Mouse (Mus musculus): ENCODE data around the gene Bbx. TPM values are rescaled to one million over a fixed set of nuclear protein-coding genes. Genes with fewer than 3 reads are reported as not detected.

Gene Bbx
- 40.7 and 43.3 TPM in 2 replicates for polyA plus RNA-seq (2016; fragmentation: Nextera tagmentation; extraction: Ambion mirVana)

- WGBS = under 1% methylated on average over 50 of the region's 55 CpGs
- no peaks in the 10 kb centered on the region for H3K9me3 ChIP-seq
- H3K27me3 ChIP-seq = no peaks in the 10 kb centered on the region
- H3K36me3 ChIP-seq (replicated peaks) = no peaks in the 10 kb centered on the region
- H3K4me2 ChIP-seq = peak within 1 kb of the TSS; percentile 100
- peak within 1 kb of the TSS; percentile 99 for H3K27ac ChIP-seq
- peak within 1 kb of the TSS; percentile 96 for H3K9ac ChIP-seq
- H3K4me1 ChIP-seq = peaks cover 10% of the 10 kb centered on the region; the same call in 1 of the 2 replicates
- H3K4me3 ChIP-seq (replicated peaks) = peak within 1 kb of the TSS; percentile 94
- ATAC-seq (ENCODE audit: low FRiP score) = peak; percentile 98
These were observed at the start of gene Bbx for GRCm38 (mm10) chr16:50432062-50432878. TSS of gene Bbx (minus strand) at chr16:50432390.

DNA sequence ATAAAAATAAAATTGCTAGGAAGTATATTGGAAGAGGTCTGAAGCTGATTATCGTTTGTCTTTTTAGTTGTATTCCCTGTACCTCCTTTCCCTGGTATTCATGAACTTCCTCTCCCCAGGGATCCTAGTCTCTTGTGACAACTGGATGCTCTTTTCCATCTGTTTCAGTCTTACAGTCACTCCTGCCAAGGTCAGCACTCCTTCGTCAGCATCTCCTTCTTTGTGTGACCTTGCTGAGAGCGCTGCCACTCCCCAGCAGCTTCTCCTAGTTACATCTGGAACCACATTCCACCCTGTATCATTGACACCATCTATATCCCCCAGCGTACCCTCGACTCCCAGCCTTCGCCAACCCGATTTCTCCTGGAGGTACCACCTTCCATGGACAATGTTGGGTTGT lies 49.7 kb upstream of the Bbx start:
- Histone ChIP-seq H3K4me1 (no peaks in the 10 kb centered on the region), H3K27me3 (no peaks in the 10 kb centered on the region), H3K4me2 (no peak overlapping the region), H3K4me3 (replicated peaks) (no peak overlapping the region), H3K36me3 (replicated peaks) (no peaks in the 10 kb centered on the region), H3K9me3 (no peaks in the 10 kb centered on the region), H3K9ac (no peak overlapping the region), H3K27ac (no peak overlapping the region)
- WGBS = 80% methylated on average over 7 of the region's 7 CpGs
- no peak for ATAC-seq (ENCODE audit: low FRiP score)

GRCm38 (mm10) chr16:50481341-50481740 lies 49.2 kb upstream of the Bbx start:
- Histone ChIP-seq H3K27ac (no peak overlapping the region), H3K4me3 (replicated peaks) (no peak overlapping the region), H3K4me1 (no peaks in the 10 kb centered on the region), H3K4me2 (no peak overlapping the region), H3K9me3 (no peaks in the 10 kb centered on the region), H3K36me3 (replicated peaks) (no peaks in the 10 kb centered on the region), H3K27me3 (no peaks in the 10 kb centered on the region), H3K9ac (no peak overlapping the region)
- ATAC-seq (ENCODE audit: low FRiP score) = no peak
- WGBS = 61% methylated on average over 5 of the region's 5 CpGs

DNA sequence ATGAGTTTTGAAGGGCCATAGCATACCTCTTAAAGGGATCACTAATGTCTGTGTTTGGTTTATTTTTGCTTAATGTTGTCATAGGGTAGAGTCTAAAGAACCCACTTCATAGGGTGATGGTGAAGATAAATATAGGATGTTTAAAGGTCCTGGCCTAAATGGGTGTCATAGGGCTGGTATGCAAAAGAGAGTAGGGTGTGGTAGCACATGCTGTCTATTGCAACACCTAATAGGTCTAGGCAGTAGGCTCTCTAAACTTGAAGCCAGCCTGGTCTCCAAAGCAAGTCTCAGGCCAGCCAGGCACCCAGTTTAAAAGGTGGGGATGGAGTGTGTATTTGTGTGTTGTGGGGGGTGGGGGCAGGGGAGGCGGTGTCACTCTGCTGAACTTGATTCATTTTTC lies 46.5 kb upstream of the Bbx start:
- Histone ChIP-seq H3K9me3 (no peaks in the 10 kb centered on the region), H3K9ac (no peak overlapping the region), H3K4me1 (no peaks in the 10 kb centered on the region), H3K36me3 (replicated peaks) (no peaks in the 10 kb centered on the region), H3K27me3 (no peaks in the 10 kb centered on the region), H3K4me2 (no peak overlapping the region), H3K27ac (no peak overlapping the region), H3K4me3 (replicated peaks) (no peak overlapping the region)
- 87% methylated on average over 1 of the region's 1 CpGs for WGBS
- ATAC-seq (ENCODE audit: low FRiP score) = no peak

DNA sequence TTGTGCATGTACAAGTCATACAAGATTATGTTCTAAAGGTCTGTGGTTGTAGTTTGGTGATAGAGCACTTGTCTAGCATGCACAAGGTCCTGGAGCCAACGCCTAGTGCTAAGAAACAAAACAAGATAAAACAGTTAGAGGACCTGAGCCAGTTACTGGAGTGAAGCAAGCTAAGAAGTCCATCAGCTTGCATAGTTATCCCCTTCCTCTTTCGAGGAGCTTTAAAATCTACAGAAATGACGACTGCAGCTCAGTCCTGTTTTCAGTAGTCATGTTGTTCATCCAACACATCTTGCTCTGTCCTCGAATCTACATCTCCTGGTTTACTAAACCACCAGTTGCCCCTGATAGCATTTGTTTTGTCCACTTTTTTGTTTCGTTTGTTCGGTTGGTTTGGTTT lies 45.4 kb upstream of the Bbx start:
- ATAC-seq (ENCODE audit: low FRiP score) = no peak
- Histone ChIP-seq H3K9me3 (no peaks in the 10 kb centered on the region), H3K4me1 (no peaks in the 10 kb centered on the region), H3K27me3 (no peaks in the 10 kb centered on the region), H3K36me3 (replicated peaks) (no peaks in the 10 kb centered on the region), H3K4me3 (replicated peaks) (no peak overlapping the region), H3K9ac (no peak overlapping the region), H3K27ac (no peak overlapping the region), H3K4me2 (no peak overlapping the region)
- 90% methylated on average over 6 of the region's 6 CpGs for WGBS

- no peaks in the 10 kb centered on the region for H3K27me3 ChIP-seq
- WGBS = 36% methylated on average over 10 of the region's 10 CpGs
These were observed 30.2 kb upstream of the Bbx start for GRCm38 (mm10) chr16:50462226-50462870.

GRCm38 (mm10) chr16:50459146-50459545 lies 27.0 kb upstream of the Bbx start:
- no peak overlapping the region for H3K4me3 ChIP-seq (replicated peaks)
- peaks cover 4% of the 10 kb centered on the region; the same call in 1 of the 2 replicates for H3K4me1 ChIP-seq
- 45% methylated on average over 3 of the region's 3 CpGs for WGBS
- H3K9ac ChIP-seq = no peak overlapping the region
- H3K36me3 ChIP-seq (replicated peaks) = no peaks in the 10 kb centered on the region
- no peak overlapping the region for H3K4me2 ChIP-seq
- no peaks in the 10 kb centered on the region for H3K27me3 ChIP-seq
- ATAC-seq (ENCODE audit: low FRiP score) = no peak
- no peaks in the 10 kb centered on the region for H3K9me3 ChIP-seq
- H3K27ac ChIP-seq = no peak overlapping the region

More at GRCm38 (mm10) chr16:50462226-50462870, 30.2 kb upstream of the Bbx start:
- no peak overlapping the region for H3K27ac ChIP-seq
- peaks cover 4% of the 10 kb centered on the region; the same call in 1 of the 2 replicates for H3K4me1 ChIP-seq
- no peaks in the 10 kb centered on the region for H3K36me3 ChIP-seq (replicated peaks)
- peak overlapping the region; percentile 29; the same call in 1 of the 2 replicates for H3K4me2 ChIP-seq
- no peak overlapping the region for H3K9ac ChIP-seq
- no peaks in the 10 kb centered on the region for H3K9me3 ChIP-seq
- no peak for ATAC-seq (ENCODE audit: low FRiP score)
- H3K4me3 ChIP-seq (replicated peaks) = no peak overlapping the region

DNA sequence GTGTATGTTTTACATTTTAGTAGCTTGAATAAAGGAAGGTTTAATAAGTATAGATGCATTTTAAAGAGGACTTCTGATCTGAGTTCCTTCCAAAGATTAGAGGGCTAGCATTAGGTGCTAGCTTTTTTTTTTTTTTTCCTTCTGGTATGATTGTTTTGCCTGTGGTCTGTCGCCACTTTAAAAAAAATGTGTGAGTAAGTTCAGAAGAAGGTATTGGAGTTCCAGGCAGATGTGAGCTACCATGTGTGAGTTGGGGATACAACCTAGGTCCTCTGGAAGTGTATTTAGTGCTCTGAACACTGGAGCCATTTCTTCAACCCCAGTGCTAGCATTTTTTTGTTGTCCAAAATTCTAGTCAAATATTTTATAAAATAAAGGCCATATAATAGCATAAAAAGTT lies 23.9 kb upstream of the Bbx start:
- H3K9me3 ChIP-seq = no peaks in the 10 kb centered on the region
- H3K4me1 ChIP-seq = no peaks in the 10 kb centered on the region
- no peaks in the 10 kb centered on the region for H3K27me3 ChIP-seq
- WGBS = 75% methylated on average over 1 of the region's 1 CpGs
- H3K27ac ChIP-seq = no peak overlapping the region
- no peak overlapping the region for H3K4me2 ChIP-seq
- no peaks in the 10 kb centered on the region for H3K36me3 ChIP-seq (replicated peaks)
- no peak overlapping the region for H3K9ac ChIP-seq
- ATAC-seq (ENCODE audit: low FRiP score) = no peak
- H3K4me3 ChIP-seq (replicated peaks) = no peak overlapping the region

DNA sequence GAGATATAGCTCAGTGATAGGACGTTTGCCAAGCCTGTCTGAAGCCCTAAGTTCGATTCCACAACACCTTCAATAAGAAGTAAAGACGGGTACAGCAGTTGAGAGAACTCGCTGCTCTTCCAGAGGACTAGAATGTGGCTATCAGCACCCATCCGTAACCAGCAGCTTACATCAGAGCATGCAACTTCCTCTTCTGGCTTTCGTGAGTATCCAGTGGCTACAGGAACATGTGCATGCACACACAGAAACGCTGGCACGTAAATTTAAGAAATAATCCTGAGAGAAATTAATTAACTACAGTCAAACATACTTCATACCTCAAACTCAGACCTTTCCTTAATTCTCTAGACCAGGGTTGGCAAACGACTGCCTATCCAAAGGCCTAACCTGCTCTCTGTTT lies 16.9 kb upstream of the Bbx start:
- H3K36me3 ChIP-seq (replicated peaks) = no peaks in the 10 kb centered on the region
- no peak for ATAC-seq (ENCODE audit: low FRiP score)
- no peaks in the 10 kb centered on the region for H3K4me1 ChIP-seq
- H3K9me3 ChIP-seq = no peaks in the 10 kb centered on the region
- no peak overlapping the region for H3K4me3 ChIP-seq (replicated peaks)
- no peak overlapping the region for H3K27ac ChIP-seq
- no peak overlapping the region for H3K4me2 ChIP-seq
- no peak overlapping the region for H3K9ac ChIP-seq
- 87% methylated on average over 9 of the region's 9 CpGs for WGBS
- H3K27me3 ChIP-seq = no peaks in the 10 kb centered on the region

DNA sequence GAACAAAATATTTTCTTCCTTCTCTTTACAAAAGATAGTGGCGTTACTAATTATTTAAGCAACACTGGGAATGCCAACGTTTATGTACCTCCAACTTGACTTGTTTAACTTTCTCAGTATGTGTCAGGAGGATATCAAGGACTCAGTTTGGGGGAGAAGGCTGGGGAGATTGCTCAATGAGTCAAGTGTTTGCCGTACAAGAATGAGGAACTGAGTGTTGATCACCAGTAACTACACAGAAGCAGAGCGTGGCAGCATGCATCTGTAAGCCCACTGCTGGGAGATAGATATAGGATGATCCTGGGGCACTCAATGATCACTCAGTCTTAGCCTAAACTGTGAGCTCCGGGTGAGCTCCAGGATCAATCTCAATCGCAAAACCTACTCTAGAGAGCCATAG lies 12.8 kb upstream of the Bbx start:
- Histone ChIP-seq H3K4me3 (replicated peaks) (no peak overlapping the region), H3K4me1 (no peaks in the 10 kb centered on the region), H3K27ac (no peak overlapping the region), H3K4me2 (no peak overlapping the region), H3K9me3 (no peaks in the 10 kb centered on the region), H3K36me3 (replicated peaks) (no peaks in the 10 kb centered on the region), H3K9ac (no peak overlapping the region), H3K27me3 (no peaks in the 10 kb centered on the region)
- WGBS = 86% methylated on average over 6 of the region's 6 CpGs
- no peak for ATAC-seq (ENCODE audit: low FRiP score)

GRCm38 (mm10) chr16:50438816-50439215 lies 6.6 kb upstream of the Bbx start:
- Histone ChIP-seq H3K4me3 (replicated peaks) (no peak overlapping the region), H3K4me1 (no peaks in the 10 kb centered on the region)
- 83% methylated on average over 3 of the region's 3 CpGs for WGBS

DNA sequence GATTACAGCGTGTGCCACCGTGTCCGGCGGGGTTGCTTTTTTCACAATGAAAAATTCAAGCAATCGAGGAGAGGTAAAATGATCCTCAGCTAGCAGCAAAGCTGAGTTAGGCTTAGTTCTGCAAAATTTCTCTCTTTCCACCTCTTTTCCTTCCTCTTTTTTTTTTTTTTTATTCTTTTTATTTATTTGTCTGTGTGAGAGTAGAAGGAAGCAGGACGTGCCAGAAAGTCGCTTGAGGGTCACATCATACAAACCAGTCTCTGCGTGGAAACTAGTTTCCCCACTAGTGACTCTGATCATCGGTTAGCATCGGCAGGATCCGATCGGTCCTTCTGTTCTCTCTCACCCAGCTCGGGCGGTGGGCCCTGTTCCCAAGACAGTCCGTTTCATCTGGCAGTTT lies 5.6 kb upstream of the Bbx start:
- no peak for ATAC-seq (ENCODE audit: low FRiP score)
- no peaks in the 10 kb centered on the region for H3K27me3 ChIP-seq

More at GRCm38 (mm10) chr16:50438816-50439215, 6.6 kb upstream of the Bbx start:
- H3K27me3 ChIP-seq = no peaks in the 10 kb centered on the region
- no peaks in the 10 kb centered on the region for H3K36me3 ChIP-seq (replicated peaks)
- no peaks in the 10 kb centered on the region for H3K9me3 ChIP-seq
- H3K9ac ChIP-seq = no peak overlapping the region
- no peak overlapping the region for H3K4me2 ChIP-seq
- ATAC-seq (ENCODE audit: low FRiP score) = no peak
- H3K27ac ChIP-seq = no peak overlapping the region

More for the DNA sequence above, 5.6 kb upstream of the Bbx start:
- WGBS = 86% methylated on average over 15 of the region's 15 CpGs
- Histone ChIP-seq H3K9me3 (no peaks in the 10 kb centered on the region), H3K36me3 (replicated peaks) (no peaks in the 10 kb centered on the region), H3K9ac (no peak overlapping the region), H3K4me1 (peaks cover 2% of the 10 kb centered on the region; the same call in 1 of the 2 replicates), H3K4me2 (no peak overlapping the region), H3K4me3 (replicated peaks) (no peak overlapping the region), H3K27ac (no peak overlapping the region)

Data from forebrain, embryonic 12.5 days (tissue).